Mouse (Mus musculus): ENCODE measurements around the gene Krtap4-7.

DNA sequence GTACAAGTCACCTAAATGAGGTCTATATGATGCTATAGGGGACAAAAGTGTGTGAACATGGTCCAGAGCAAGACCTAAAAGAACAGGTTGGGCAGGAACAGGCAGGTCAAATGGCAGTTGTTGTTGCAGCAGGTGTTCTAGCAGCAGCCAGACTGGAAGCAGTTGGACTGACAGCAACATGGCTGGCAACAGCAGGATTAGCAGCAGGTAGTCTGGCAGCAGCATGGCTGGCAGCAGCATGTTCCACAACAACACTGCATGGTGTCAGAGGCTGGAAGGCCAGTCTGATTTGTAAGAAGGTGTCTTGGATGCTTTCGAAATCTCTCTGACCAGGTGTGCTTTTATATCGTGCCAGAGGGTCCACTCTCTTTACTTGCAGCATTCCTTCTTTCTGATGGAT lies 39.6 kb upstream of the Krtap4-7 start:
- TF ChIP-seq POLR2A (IDR thresholded peaks at IDR 0.05; ENCODE audit: low read depth, low read length) (no peak), CTCF (conservative IDR thresholded peaks at IDR 0.05; ENCODE audit: insufficient read depth, insufficient read length, low read depth, low read length) (no peak)
